In the genomic region with DNA sequence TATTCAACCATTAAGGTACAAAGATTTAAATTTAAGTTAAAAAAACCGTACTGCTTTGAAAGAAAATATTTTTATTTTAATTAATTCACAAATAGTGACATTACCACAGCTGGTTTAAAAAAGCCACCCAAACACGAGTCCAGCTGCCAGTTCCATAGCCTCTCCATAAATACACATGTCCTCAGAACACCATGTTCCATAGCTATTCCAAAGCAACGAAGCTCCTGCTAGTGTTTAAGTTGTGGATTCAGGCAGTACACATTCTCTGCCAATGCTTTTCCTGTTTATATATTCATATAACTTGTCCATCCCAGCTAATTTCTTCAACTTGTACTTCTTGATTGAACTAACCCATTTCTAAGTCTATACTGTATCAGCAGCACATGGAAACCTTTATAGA, we compare ENCODE assay signal across 21 mouse cellular contexts. TPM values are rescaled to one million over a fixed set of nuclear protein-coding genes. Genes with fewer than 3 reads are reported as not detected.
"Had no signal": no experiment of that assay in that cellular context is flagged by ENCODE, and none has a peak within 500 bp of the region (broad histone marks: within the 10 kb centered on the region; RNA-seq: fewer than 3 reads in every experiment).

No protein-coding gene starts in this region.

- H3K36me3 ChIP-seq: liver, embryonic 12.5 days; liver, embryonic 15.5 days; lung, embryonic 15.5 days; neural tube, embryonic 12.5 days; neural tube, embryonic 15.5 days; stomach, embryonic 15.5 days had no signal

- H3K9ac ChIP-seq: liver, embryonic 12.5 days; liver, embryonic 15.5 days; lung, embryonic 15.5 days; neural tube, embryonic 12.5 days; neural tube, embryonic 15.5 days; stomach, embryonic 15.5 days had no signal

- DNase-seq: kidney, adult 2 months; kidney, postnatal 25 days; layer of hippocampus, adult 9-11 months; liver; lung, adult 18-20 months; lung, postnatal 4 days; midbrain, embryonic 14.5 days; right cerebral cortex, adult 18-20 months; right cerebral cortex, postnatal 25 days; spleen, adult 18-20 months; thymus, postnatal 25 days had no signal

- H3K4me3 ChIP-seq: liver, embryonic 12.5 days; liver, embryonic 15.5 days; lung, embryonic 15.5 days; neural tube, embryonic 12.5 days had no signal

- H3K4me2 ChIP-seq: liver, embryonic 12.5 days; liver, embryonic 15.5 days had no signal

- H3K4me1 ChIP-seq: liver, embryonic 12.5 days; liver, embryonic 15.5 days; stomach, embryonic 15.5 days had no signal

- H3K27ac ChIP-seq: kidney, postnatal 0 days; layer of hippocampus, adult 2 months; liver, embryonic 12.5 days; liver, embryonic 15.5 days; neural tube, embryonic 12.5 days; neural tube, embryonic 15.5 days; stomach, embryonic 15.5 days had no signal

- H3K9me3 ChIP-seq: liver, embryonic 12.5 days; liver, embryonic 15.5 days; lung, embryonic 15.5 days; neural tube, embryonic 12.5 days; neural tube, embryonic 15.5 days; stomach, embryonic 15.5 days had no signal

- H3K27me3 ChIP-seq: liver, embryonic 15.5 days; neural tube, embryonic 12.5 days; neural tube, embryonic 15.5 days; stomach, embryonic 15.5 days had no signal

- ATAC-seq: intestine, postnatal 0 days; liver, embryonic 12.5 days had no signal

RNA-seq across cellular contexts. Expression of gene Bbox1, which starts 49.5 kb away (rescaled TPM):
- polyA plus RNA-seq: midbrain, embryonic 11.5 days; neural tube, embryonic 12.5 days had no signal
